Mouse (Mus musculus): ENCODE measurements around the gene Olfr1040.

DNA sequence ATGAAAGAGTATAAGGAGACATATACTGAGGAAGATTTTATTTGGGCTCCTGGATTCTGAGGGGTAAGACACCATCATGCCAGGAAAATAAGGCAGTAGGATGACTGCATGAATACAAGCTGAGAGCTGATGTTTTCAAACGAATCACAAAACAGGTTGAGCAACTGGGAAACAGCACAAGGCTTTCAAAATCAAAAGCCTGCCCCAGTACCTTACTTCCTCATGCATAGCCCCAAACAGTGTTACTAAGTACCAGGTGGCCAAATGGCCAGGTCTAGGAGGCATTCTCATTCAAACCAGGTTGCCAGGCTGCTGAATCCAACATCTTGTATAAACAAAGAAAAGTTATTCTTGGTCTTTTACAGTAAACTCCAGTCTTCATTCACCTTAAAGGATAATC is 49.3 kb upstream of the Olfr1040 start:
- TF ChIP-seq CTCF (IDR thresholded peaks at IDR 0.05; ENCODE audit: borderline replicate concordance, control insufficient read depth, extremely low read depth, insufficient read depth, low read length, poor library complexity) (no peak), POLR2A (IDR thresholded peaks at IDR 0.05; ENCODE audit: control insufficient read depth, extremely low read depth, insufficient read depth, low read length, poor library complexity) (no peak)

Data from thymus, adult 2 months (tissue).